Mouse (Mus musculus) limb, embryonic 14.5 days (tissue): Measurements from ENCODE around the gene Oprm1. TPM values are rescaled to one million over a fixed set of nuclear protein-coding genes. Genes with fewer than 3 reads are reported as not detected.

Source experiments
- ATAC-seq: fragments of 200-750 bp; cut with Nextera tagmentation; 2 replicates; pipeline ENCODE4 v1.8.0; 2017; ENCODE audit warnings: low read depth, moderate number of reproducible peaks, moderate TSS enrichment; ENCODE audit not compliant: low FRiP score
- DNase-seq: peaks from one replicate; pipeline ENCODE4 v3.0.0-alpha.2; 2015; ENCODE audit warnings: low spot score
- H3K27ac ChIP-seq: fragments of 300-500 bp; sonication (generic); replicated peaks from 2 replicates; pipeline ENCODE4 v1.5.1; 2014; ENCODE audit warnings: low read depth, mild to moderate bottlenecking, low read length, moderate library complexity, mixed read lengths
- H3K27me3 ChIP-seq: fragments of 300-500 bp; sonication (generic); 2 replicates; pipeline ENCODE4 v1.6.1; 2014; ENCODE audit warnings: low read length, mixed read lengths; ENCODE audit not compliant: control insufficient read depth, insufficient read depth
- H3K36me3 ChIP-seq: fragments of 300-500 bp; sonication (generic); 2 replicates; pipeline ENCODE4 v1.6.1; 2014; ENCODE audit warnings: mild to moderate bottlenecking, low read length, moderate library complexity, mixed read lengths; ENCODE audit not compliant: control insufficient read depth, insufficient read depth
- H3K4me1 ChIP-seq: fragments of 300-500 bp; sonication (generic); 2 replicates; pipeline ENCODE4 v1.6.1; 2014; ENCODE audit warnings: antibody characterized with exemption, low read length, mixed read lengths; ENCODE audit not compliant: control insufficient read depth, insufficient read depth
- H3K4me2 ChIP-seq: fragments of 300-500 bp; sonication (generic); replicated peaks from 2 replicates; pipeline ENCODE4 v1.6.1; 2014; ENCODE audit warnings: low read depth, mild to moderate bottlenecking, low read length, moderate library complexity; ENCODE audit not compliant: severe bottlenecking
- H3K4me3 ChIP-seq: fragments of 300-500 bp; sonication (generic); replicated peaks from 2 replicates; pipeline ENCODE4 v1.5.1; 2014; ENCODE audit warnings: low read length
- H3K9ac ChIP-seq: fragments of 300-500 bp; sonication (generic); 2 replicates; pipeline ENCODE4 v1.6.1; 2014; ENCODE audit warnings: mild to moderate bottlenecking, low read depth, low read length, moderate library complexity; ENCODE audit not compliant: severe bottlenecking
- H3K9me3 ChIP-seq: fragments of 300-500 bp; sonication (generic); 2 replicates; pipeline ENCODE4 v1.6.1; 2016; ENCODE audit warnings: low read length; ENCODE audit not compliant: control insufficient read depth
- POLR2A ChIP-seq: fragments of 200-500 bp; IDR thresholded peaks from 2 replicates; pipeline ENCODE4 v1.8.0; 2012; ENCODE audit warnings: inconsistent platforms, mild to moderate bottlenecking, moderate library complexity, borderline replicate concordance; ENCODE audit not compliant: insufficient read depth, insufficient read length; ENCODE audit errors: extremely low read depth
- WGBS: fragments of 180-500 bp; shearing (Covaris S2); extraction: QIAGEN DNeasy Blood & Tissue Kit; methylation state at CpG from one replicate; pipeline ENCODE4 v1.1.7; 2014; 5-methylcytosine and 5-hydroxymethylcytosine counted together
- polyA plus RNA-seq, 2 experiments: library from polyadenylated mRNA; depleted of rRNA in 1 of 2; stranded (reverse) in 1 of 2; unstranded in 1 of 2; fragments of >200 nt; fragmentation: Nextera tagmentation in 1 of 2; extraction: Ambion mirVana in 1 of 2; gene quantifications; 2 replicates each; pipeline versions ENCODE4 v1.2.1 to v1.2.3; 2012 to 2014

Gene Oprm1
- polyA plus RNA-seq, 2 experiments = not detected

DNA sequence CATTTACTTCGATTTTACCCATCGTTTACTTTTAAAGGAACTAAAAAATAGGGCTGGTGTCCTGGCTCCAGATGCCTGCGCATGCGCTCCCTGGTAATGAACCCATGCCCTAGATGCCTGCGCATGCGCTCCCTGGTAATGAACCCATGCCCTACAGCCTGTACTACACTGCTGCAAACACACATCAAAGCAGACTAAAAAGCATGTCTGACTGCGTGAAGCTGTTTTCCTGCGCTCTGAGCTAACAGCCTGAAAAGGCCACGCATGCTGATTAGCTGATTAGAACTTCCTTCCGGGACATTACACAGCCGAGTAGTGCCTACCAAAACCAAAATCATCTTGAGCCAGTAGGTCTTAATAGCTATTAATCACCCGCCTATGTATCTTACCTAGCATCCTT, 277.2 kb downstream of the Oprm1 start:
- DNase-seq = no peak

DNA sequence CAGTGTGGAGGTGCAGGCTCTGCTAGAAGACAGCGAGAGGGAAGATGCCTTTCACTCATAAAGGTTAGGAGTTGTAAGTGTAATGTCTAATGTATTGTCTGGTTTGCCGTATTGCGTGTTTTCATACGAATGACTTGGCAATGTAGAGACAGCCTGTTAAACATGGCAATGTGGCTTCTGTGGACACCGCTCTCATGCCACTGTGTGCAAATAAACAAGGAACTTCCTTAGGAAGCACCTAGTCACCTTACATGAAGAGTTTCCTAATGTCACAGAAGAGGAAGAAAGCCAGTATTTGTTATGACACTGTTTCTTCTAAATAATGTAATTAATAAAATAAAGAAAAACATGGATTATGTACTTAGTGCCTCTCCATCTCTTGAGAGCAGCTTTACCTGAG, 278.9 kb downstream of the Oprm1 start:
- ATAC-seq (no peak), DNase-seq (no peak)
- Histone ChIP-seq H3K9ac (no peak overlapping the region), H3K9me3 (no peaks in the 10 kb centered on the region), H3K4me3 (no peak overlapping the region), H3K36me3 (no peaks in the 10 kb centered on the region), H3K4me1 (no peaks in the 10 kb centered on the region), H3K27me3 (no peaks in the 10 kb centered on the region), H3K27ac (no peak overlapping the region), H3K4me2 (no peak overlapping the region)
- 96% methylated on average over 5 of the region's 5 CpGs for WGBS
- TF ChIP-seq POLR2A = no peak

More for the DNA sequence above, 277.2 kb downstream of the Oprm1 start:
- Histone ChIP-seq H3K9me3 (no peaks in the 10 kb centered on the region), H3K4me3 (no peak overlapping the region), H3K36me3 (no peaks in the 10 kb centered on the region), H3K4me2 (no peak overlapping the region), H3K27ac (no peak overlapping the region), H3K4me1 (no peaks in the 10 kb centered on the region), H3K27me3 (no peaks in the 10 kb centered on the region), H3K9ac (no peak overlapping the region)
- 75% methylated on average over 12 of the region's 12 CpGs for WGBS
- ATAC-seq = no peak
- TF ChIP-seq POLR2A = no peak

DNA sequence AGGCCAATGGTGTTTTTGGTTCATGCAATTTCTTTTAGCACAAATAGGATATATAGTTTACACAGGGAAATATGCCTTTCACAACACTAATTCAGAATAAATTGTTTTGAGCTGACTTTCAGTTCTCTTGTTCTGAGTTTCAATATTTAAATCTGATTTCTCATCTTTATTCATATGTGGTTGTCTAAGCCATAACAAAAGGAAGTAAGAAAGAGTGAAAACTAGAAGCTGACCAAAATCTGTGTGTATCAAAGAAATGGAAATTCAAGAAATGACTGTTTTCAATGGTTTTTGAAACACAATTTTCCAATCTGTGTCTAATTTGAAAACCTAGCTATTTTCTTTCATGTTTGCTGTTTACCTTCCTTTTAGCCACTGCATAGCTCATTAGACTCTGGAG, 282.7 kb downstream of the Oprm1 start:
- no peaks in the 10 kb centered on the region for H3K9me3 ChIP-seq
- TF ChIP-seq POLR2A = no peak
- H3K27me3 ChIP-seq = no peaks in the 10 kb centered on the region
- no peak for ATAC-seq
- no peaks in the 10 kb centered on the region for H3K4me1 ChIP-seq
- no peak for DNase-seq
- no peak overlapping the region for H3K27ac ChIP-seq
- H3K36me3 ChIP-seq = no peaks in the 10 kb centered on the region
- no peak overlapping the region for H3K4me2 ChIP-seq
- no peak overlapping the region for H3K9ac ChIP-seq
- no peak overlapping the region for H3K4me3 ChIP-seq

- DNase-seq = no peak
- H3K9me3 ChIP-seq = no peaks in the 10 kb centered on the region
- no peak for ATAC-seq
- H3K27ac ChIP-seq = no peak overlapping the region
- H3K4me1 ChIP-seq = no peaks in the 10 kb centered on the region
- no peak overlapping the region for H3K9ac ChIP-seq
- 61% methylated on average over 5 of the region's 5 CpGs for WGBS
- no peak overlapping the region for H3K4me2 ChIP-seq
- no peak for TF ChIP-seq POLR2A
- no peak overlapping the region for H3K4me3 ChIP-seq
- H3K27me3 ChIP-seq = no peaks in the 10 kb centered on the region
- H3K36me3 ChIP-seq = no peaks in the 10 kb centered on the region
Measured at GRCm38 (mm10) chr10:7043896-7044295, 285.6 kb downstream of the Oprm1 start.

- H3K9ac ChIP-seq = no peak overlapping the region
- H3K36me3 ChIP-seq = no peaks in the 10 kb centered on the region
- no peak for TF ChIP-seq POLR2A
- H3K4me2 ChIP-seq = no peak overlapping the region
- H3K4me1 ChIP-seq = 0 out of 2 replicates have a peak, but pooled peaks cover 2% of the 10 kb centered on the region
- peak; percentile 34; the same call in 1 of the 2 replicates for ATAC-seq
- H3K27me3 ChIP-seq = no peaks in the 10 kb centered on the region
- no peak overlapping the region for H3K27ac ChIP-seq
- no peak overlapping the region for H3K4me3 ChIP-seq
- 20% methylated on average over 10 of the region's 10 CpGs for WGBS
- peak; percentile 42 for DNase-seq
- H3K9me3 ChIP-seq = no peaks in the 10 kb centered on the region
Measured at GRCm38 (mm10) chr10:7047288-7047918, 289.1 kb downstream of the Oprm1 start.
